In the genomic region with DNA sequence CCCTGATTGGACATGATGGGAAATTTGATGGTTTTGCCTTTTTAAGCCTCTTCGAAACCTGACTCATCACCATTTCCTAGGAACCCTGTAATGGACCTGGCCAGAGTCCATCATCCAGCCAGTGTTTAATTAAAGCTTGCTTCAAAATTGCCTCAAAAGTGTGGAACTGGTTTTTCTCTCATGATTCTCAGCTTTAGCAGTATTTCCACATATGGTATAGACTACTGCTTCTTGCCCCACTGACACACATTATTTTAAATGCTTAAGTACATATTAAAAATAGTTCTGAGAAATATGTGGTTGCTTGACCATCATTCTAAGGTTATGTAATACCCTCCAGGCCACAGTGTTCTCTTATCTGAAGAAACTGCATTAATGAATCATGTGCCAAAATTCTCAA, we compare ENCODE assay signal across 26 mouse cellular contexts.
DNase-seq lines count a peak whose midpoint lies in the region; ATAC-seq and TF ChIP-seq lines count a peak whose summit lies in the region.
"Had no signal": no experiment of that assay in that cellular context is flagged by ENCODE, and none has a peak within 500 bp of the region (broad histone marks: within the 10 kb centered on the region; RNA-seq: fewer than 3 reads in every experiment).

No protein-coding gene starts in this region.

- no peaks in the 10 kb centered on the region for H3K9me3 ChIP-seq in lung, postnatal 0 days (ENCODE audit: low read length)
- no peaks in the 10 kb centered on the region for H3K9me3 ChIP-seq in forebrain, embryonic 15.5 days
- H3K9me3 ChIP-seq: embryonic facial prominence, embryonic 12.5 days; embryonic facial prominence, embryonic 15.5 days; heart, embryonic 10.5 days had no signal

- H3K27me3 ChIP-seq in lung, postnatal 0 days (replicated peaks; ENCODE audit: insufficient read depth, low read length), result no peaks in the 10 kb centered on the region
- H3K27me3 ChIP-seq in forebrain, embryonic 15.5 days, result no peaks in the 10 kb centered on the region
- H3K27me3 ChIP-seq: embryonic facial prominence, embryonic 12.5 days; embryonic facial prominence, embryonic 15.5 days; heart, embryonic 13.5 days had no signal

- TF ChIP-seq EP300 in lung, postnatal 0 days (IDR thresholded peaks at IDR 0.05), result no peak

- no peak overlapping the region for H3K27ac ChIP-seq in lung, postnatal 0 days (ENCODE audit: low read length)
- no peak overlapping the region for H3K27ac ChIP-seq in forebrain, embryonic 15.5 days (replicated peaks)
- H3K27ac ChIP-seq: embryonic facial prominence, embryonic 12.5 days; embryonic facial prominence, embryonic 15.5 days; heart, adult 2 months; heart, embryonic 10.5 days; heart, embryonic 13.5 days; hindbrain, embryonic 14.5 days; hindbrain, postnatal 0 days had no signal

- no peaks in the 10 kb centered on the region for H3K4me1 ChIP-seq in lung, postnatal 0 days (ENCODE audit: insufficient read depth, low read depth, low read length)
- no peaks in the 10 kb centered on the region for H3K4me1 ChIP-seq in forebrain, embryonic 15.5 days
- H3K4me1 ChIP-seq: embryonic facial prominence, embryonic 12.5 days; embryonic facial prominence, embryonic 15.5 days; heart, embryonic 10.5 days; heart, embryonic 13.5 days had no signal

- peak; percentile 5 for DNase-seq in adrenal gland, adult 2 months
- DNase-seq in adrenal gland, postnatal 10 days, result no peak
- peak; percentile 28 for DNase-seq in lung, postnatal 0 days (ENCODE audit: low spot score)
- DNase-seq in lung, postnatal 25 days (ENCODE audit: low spot score), result no peak
- DNase-seq in brain, adult 2 months (ENCODE audit: low read depth, low spot score), result peak; percentile 25
- DNase-seq: adrenal gland, adult 8-10 months; cerebellum, adult 11 months; cerebellum, adult 9-11 months; gastrocnemius, postnatal 10 days; gastrocnemius, postnatal 36 days; heart, adult 2 months; heart, postnatal 14 days; heart, postnatal 4 days; kidney, adult 18-20 months had no signal

- TF ChIP-seq CTCF in lung, postnatal 0 days (IDR thresholded peaks at IDR 0.05), result no peak

- no peak overlapping the region for H3K4me3 ChIP-seq in lung, postnatal 0 days (ENCODE audit: low read depth, low read length)
- H3K4me3 ChIP-seq in forebrain, embryonic 15.5 days, result no peak overlapping the region
- H3K4me3 ChIP-seq: embryonic facial prominence, embryonic 12.5 days; embryonic facial prominence, embryonic 15.5 days; heart, adult 2 months; heart, embryonic 10.5 days; heart, embryonic 13.5 days had no signal

- no peak overlapping the region for H3K4me2 ChIP-seq in lung, postnatal 0 days (replicated peaks; ENCODE audit: low read depth, low read length)
- no peak overlapping the region for H3K4me2 ChIP-seq in forebrain, embryonic 15.5 days (replicated peaks)
- H3K4me2 ChIP-seq: embryonic facial prominence, embryonic 12.5 days; embryonic facial prominence, embryonic 15.5 days; heart, embryonic 13.5 days; hindbrain, embryonic 14.5 days had no signal

- ATAC-seq in lung, postnatal 0 days, result no peak; the same call in 1 of the 2 replicates
- no peak for ATAC-seq in forebrain, embryonic 15.5 days (replicated peaks)
- ATAC-seq: activated CD4-positive, CD25-positive, alpha-beta regulatory T cell, adult 4 months; CD4-positive, CD25-positive, alpha-beta regulatory T cell, adult 4 months; forebrain, embryonic 14.5 days; hindbrain, postnatal 0 days; inflammation-experienced regulatory T-cells, adult 6 months; intestine, embryonic 16.5 days had no signal

- no peaks in the 10 kb centered on the region for H3K36me3 ChIP-seq in lung, postnatal 0 days (ENCODE audit: insufficient read depth, low read length)
- H3K36me3 ChIP-seq in forebrain, embryonic 15.5 days, result no peaks in the 10 kb centered on the region
- H3K36me3 ChIP-seq: embryonic facial prominence, embryonic 12.5 days; embryonic facial prominence, embryonic 15.5 days; heart, embryonic 10.5 days; heart, embryonic 13.5 days had no signal

- 78% methylated on average over 1 of the region's 1 CpGs for WGBS in lung, postnatal 0 days
- WGBS in forebrain, embryonic 15.5 days, result 75% methylated on average over 1 of the region's 1 CpGs

- no peak overlapping the region for H3K9ac ChIP-seq in lung, postnatal 0 days (replicated peaks; ENCODE audit: low read depth)
- H3K9ac ChIP-seq in forebrain, embryonic 15.5 days (replicated peaks), result no peak overlapping the region
- H3K9ac ChIP-seq: embryonic facial prominence, embryonic 12.5 days; embryonic facial prominence, embryonic 15.5 days; heart, embryonic 13.5 days; hindbrain, embryonic 14.5 days had no signal

Comparison
In these comparisons a context has a peak if more than half of its experiments do, and no peak if none do; other contexts are left out.
1. DNase-seq: peak in adrenal gland, adult 2 months (single experiment), lung, postnatal 0 days (single experiment) and brain, adult 2 months (single experiment); none in adrenal gland, postnatal 10 days (single experiment) and lung, postnatal 25 days (single experiment).